16 mouse cellular contexts compared by ENCODE assay signal in the genomic region with DNA sequence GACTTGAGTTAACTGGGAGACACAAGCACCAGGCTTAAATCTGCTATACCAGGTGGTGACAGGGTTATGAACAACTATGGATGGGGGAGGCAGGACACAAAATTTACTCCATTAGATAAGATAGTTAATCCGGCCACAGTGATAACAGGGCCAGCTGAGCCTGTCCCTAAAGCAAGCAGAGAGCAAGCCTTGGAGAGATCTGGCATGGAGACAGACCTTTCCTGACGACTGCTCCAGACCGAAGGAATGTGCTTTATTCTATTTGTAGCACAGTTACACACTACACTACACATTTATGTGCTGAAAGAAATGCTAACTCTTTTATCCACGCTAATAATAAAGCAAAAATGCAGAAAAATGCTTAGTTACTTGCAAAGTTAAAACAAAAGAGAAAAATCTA.
"Had no signal": no experiment of that assay in that cellular context is flagged by ENCODE, and none has a peak within 500 bp of the region (broad histone marks: within the 10 kb centered on the region; RNA-seq: fewer than 3 reads in every experiment).

No protein-coding gene starts in this region.

- H3K4me2 ChIP-seq: limb, embryonic 15.5 days; liver, embryonic 12.5 days; lung, embryonic 14.5 days had no signal

- ATAC-seq: liver, embryonic 12.5 days had no signal

- H3K4me1 ChIP-seq: limb, embryonic 15.5 days; liver, embryonic 12.5 days; midbrain, embryonic 10.5 days had no signal

- H3K27me3 ChIP-seq: limb, embryonic 15.5 days; liver, embryonic 12.5 days had no signal

- H3K4me3 ChIP-seq: limb, embryonic 15.5 days; liver, embryonic 12.5 days; midbrain, embryonic 10.5 days; myocyte had no signal

- H3K9me3 ChIP-seq: limb, embryonic 15.5 days; liver, embryonic 12.5 days; midbrain, embryonic 10.5 days had no signal

- H3K27ac ChIP-seq: kidney, postnatal 0 days; limb, embryonic 15.5 days; liver, embryonic 12.5 days; midbrain, embryonic 10.5 days had no signal

- H3K9ac ChIP-seq: limb, embryonic 15.5 days; liver, embryonic 12.5 days; lung, embryonic 14.5 days had no signal

- DNase-seq: kidney, postnatal 36 days; layer of hippocampus, adult 9-11 months; layer of hippocampus, postnatal 36 days; lung, embryonic 14.5 days; lung, postnatal 10 days; lung, postnatal 4 days; midbrain, embryonic 14.5 days; right cerebral cortex, postnatal 4 days; spleen, adult 18-20 months; thymus, adult 18-20 months; thymus, postnatal 14 days had no signal
